Mouse (Mus musculus): Measurements from ENCODE around the gene Trim7. TPM values are rescaled to one million over a fixed set of nuclear protein-coding genes. Genes with fewer than 3 reads are reported as not detected.

The Trim7 gene
- total and polyA plus RNA-seq, 3 experiments = 0.81 to 1.3 TPM; not detected in 1

- H3K27me3 ChIP-seq (ENCODE audit: control insufficient read depth in 1 of 2, insufficient read depth in 2 of 2, low read length in 2 of 2) = no peaks in the 10 kb centered on the region
- peaks cover 0 to 4% of the 10 kb centered on the region in 2 experiments; a peak in 2 of 4 replicates for H3K36me3 ChIP-seq (ENCODE audit: control insufficient read depth in 1 of 2, insufficient read depth in 2 of 2, low read length in 2 of 2)
- DNase-seq (ENCODE audit: low read depth, low spot score) = peak; percentile 93
- peaks cover 9 to 25% of the 10 kb centered on the region in 2 experiments for H3K4me1 ChIP-seq (ENCODE audit: control insufficient read depth in 1 of 2, insufficient read depth in 2 of 2, low read length in 2 of 2)
- H3K4me3 ChIP-seq (ENCODE audit: control insufficient read depth in 1 of 2, insufficient read depth in 1 of 2, low read depth in 2 of 2, low read length in 2 of 2) = peak overlapping the region; percentile 73 to 92
- no peaks in the 10 kb centered on the region for H3K9me3 ChIP-seq (replicated peaks; ENCODE audit: insufficient read depth, low read length)
- peak overlapping the region; percentile 71 for H3K27ac ChIP-seq (ENCODE audit: control insufficient read depth, low read depth, low read length)
- H3K9ac ChIP-seq (ENCODE audit: control insufficient read depth, low read depth, low read length, poor library complexity, severe bottlenecking) = peak overlapping the region; percentile 71
- TF ChIP-seq POLR2AphosphoS2 (IDR thresholded peaks at IDR 0.05; ENCODE audit: low read length) (peak; percentile 30; the same call in 1 of the 2 replicates), GABPA (IDR thresholded peaks at IDR 0.05; ENCODE audit: low read depth, low read length) (no peak), NRF1 (IDR thresholded peaks at IDR 0.05; ENCODE audit: insufficient read depth, low read depth, low read length, poor library complexity, severe bottlenecking) (peak; percentile 70), MEF2A (IDR thresholded peaks at IDR 0.05; ENCODE audit: extremely low read depth, insufficient replicate concordance, low read depth, low read length, poor library complexity, severe bottlenecking) (0 out of 2 replicates have a peak, but pooled peaks have one; percentile 20), MAFK (IDR thresholded peaks at IDR 0.05; ENCODE audit: borderline replicate concordance, low read depth, low read length) (no peak), TCF12 (IDR thresholded peaks at IDR 0.05; ENCODE audit: low read depth, low read length) (no peak; the same call in 1 of the 2 replicates), RCOR1 (IDR thresholded peaks at IDR 0.05; ENCODE audit: low read depth, low read length) (0 out of 2 replicates have a peak, but pooled peaks have one; percentile 22), KAT2A (conservative IDR thresholded peaks at IDR 0.05; ENCODE audit: low read depth, low read length) (no peak), NELFE (IDR thresholded peaks at IDR 0.05; ENCODE audit: low read depth, low read length) (peak; percentile 51), TBP (IDR thresholded peaks at IDR 0.05; ENCODE audit: low read depth, low read length) (peak; percentile 70; the same call in 1 of the 2 replicates), POLR2A (IDR thresholded peaks at IDR 0.05; ENCODE audit: control insufficient read depth in 1 of 2, insufficient read depth in 1 of 2, low read depth in 1 of 2, low read length in 2 of 2, poor library complexity in 1 of 2) (peak in 1 of 2 experiments; percentile 57; a peak in 2 of 4 replicates), ZC3H11A (IDR thresholded peaks at IDR 0.05; ENCODE audit: low read depth, low read length) (no peak), UBTF (IDR thresholded peaks at IDR 0.05; ENCODE audit: borderline replicate concordance, insufficient read depth, low read depth, low read length) (no peak), MYB (IDR thresholded peaks at IDR 0.05; ENCODE audit: low read depth, low read length) (no peak), HCFC1 (IDR thresholded peaks at IDR 0.05; ENCODE audit: low read depth, low read length) (peak; percentile 47; the same call in 1 of the 2 replicates), ZKSCAN1 (IDR thresholded peaks at IDR 0.05; ENCODE audit: low read depth, low read length) (no peak), ZNF384 (IDR thresholded peaks at IDR 0.05; ENCODE audit: low read depth, low read length) (no peak), MAZ (IDR thresholded peaks at IDR 0.05; ENCODE audit: low read depth, low read length) (0 out of 2 replicates have a peak, but pooled peaks have one; percentile 58), SMC3 (IDR thresholded peaks at IDR 0.05; ENCODE audit: low read depth, low read length) (no peak)
- no peaks in the 10 kb centered on the region for H3K79me2 ChIP-seq (ENCODE audit: control insufficient read depth, insufficient read depth, low read length, poor library complexity)
Observed at GRCm38 (mm10) chr11:48777303-48777702, 48.6 kb upstream of the Trim7 start.

GRCm38 (mm10) chr11:48779450-48779849, 46.5 kb upstream of the Trim7 start:
- DNase-seq (ENCODE audit: low read depth, low spot score) = peak; percentile 93
- Histone ChIP-seq H3K27ac (ENCODE audit: control insufficient read depth, low read depth, low read length) (no peak overlapping the region), H3K79me2 (ENCODE audit: control insufficient read depth, insufficient read depth, low read length, poor library complexity) (no peaks in the 10 kb centered on the region), H3K27me3 (ENCODE audit: control insufficient read depth in 1 of 2, insufficient read depth in 2 of 2, low read length in 2 of 2) (no peaks in the 10 kb centered on the region), H3K36me3 (ENCODE audit: control insufficient read depth in 1 of 2, insufficient read depth in 2 of 2, low read length in 2 of 2) (peaks cover 0 to 4% of the 10 kb centered on the region in 2 experiments; a peak in 2 of 4 replicates), H3K4me1 (ENCODE audit: control insufficient read depth in 1 of 2, insufficient read depth in 2 of 2, low read length in 2 of 2) (peaks cover 3 to 20% of the 10 kb centered on the region in 2 experiments), H3K9me3 (replicated peaks; ENCODE audit: insufficient read depth, low read length) (no peaks in the 10 kb centered on the region), H3K9ac (ENCODE audit: control insufficient read depth, low read depth, low read length, poor library complexity, severe bottlenecking) (peak overlapping the region; percentile 42), H3K4me3 (ENCODE audit: control insufficient read depth in 1 of 2, insufficient read depth in 1 of 2, low read depth in 2 of 2, low read length in 2 of 2) (peak overlapping the region in 1 of 2 experiments; percentile 37; a peak in 2 of 4 replicates)
- TF ChIP-seq CTCF (IDR thresholded peaks at IDR 0.05 in 2 of 3, conservative IDR thresholded peaks at IDR 0.05 in 1 of 3; ENCODE audit: control insufficient read depth in 1 of 3, insufficient read depth in 1 of 3, low read depth in 2 of 3, low read length in 3 of 3, poor library complexity in 1 of 3, severe bottlenecking in 1 of 3) (peak; percentile 76 to 94 (median 77)), ZC3H11A (IDR thresholded peaks at IDR 0.05; ENCODE audit: low read depth, low read length) (peak; percentile 72), RAD21 (IDR thresholded peaks at IDR 0.05; ENCODE audit: low read depth, low read length) (peak; percentile 58), RCOR1 (IDR thresholded peaks at IDR 0.05; ENCODE audit: low read depth, low read length) (0 out of 2 replicates have a peak, but pooled peaks have one; percentile 24), SMC3 (IDR thresholded peaks at IDR 0.05; ENCODE audit: low read depth, low read length) (peak; percentile 85), ZMIZ1 (IDR thresholded peaks at IDR 0.05; ENCODE audit: low read depth, low read length) (no peak), USF2 (IDR thresholded peaks at IDR 0.05; ENCODE audit: borderline replicate concordance in 1 of 2, insufficient read depth in 1 of 2, low read depth in 1 of 2, low read length in 2 of 2) (no peak), SIN3A (IDR thresholded peaks at IDR 0.05; ENCODE audit: low read length) (peak; percentile 52; the same call in 1 of the 2 replicates), TBP (IDR thresholded peaks at IDR 0.05; ENCODE audit: low read depth, low read length) (0 out of 2 replicates have a peak, but pooled peaks have one; percentile 49), BHLHE40 (IDR thresholded peaks at IDR 0.05; ENCODE audit: borderline replicate concordance, low read depth, low read length) (0 out of 2 replicates have a peak, but pooled peaks have one; percentile 12)
